Mouse (Mus musculus): ENCODE data around the gene Khdc1a.

Khdc1a gene

GRCm38 (mm10) chr1:21391138-21391671 lies 41.8 kb downstream of the Khdc1a start:
- no peak for DNase-seq (ENCODE audit: low spot score in 2 of 2)
